Mouse (Mus musculus): Measurements from ENCODE around the gene Kpna2. TPM values are rescaled to one million over a fixed set of nuclear protein-coding genes. Genes with fewer than 3 reads are reported as not detected.

The Kpna2 gene
- total RNA-seq, 1 experiment, result 245 TPM

GRCm38 (mm10) chr11:107031635-107032034 lies 32.3 kb upstream of the Kpna2 start:
- Histone ChIP-seq H3K9me3 (ENCODE audit: control insufficient read depth, insufficient read depth, low read depth, low read length) (no peaks in the 10 kb centered on the region), H3K4me1 (ENCODE audit: control insufficient read depth in 2 of 2, insufficient read depth in 2 of 2, low read length in 2 of 2, poor library complexity in 1 of 2) (peaks cover 14 to 15% of the 10 kb centered on the region in 2 experiments), H3K9ac (ENCODE audit: insufficient read depth, low read depth, low read length, poor library complexity, severe bottlenecking) (no peak overlapping the region), H3K27ac (ENCODE audit: insufficient read depth, low read depth, low read length, poor library complexity, severe bottlenecking) (no peak overlapping the region), H3K4me3 (ENCODE audit: insufficient read depth in 1 of 2, low read depth in 1 of 2, low read length in 2 of 2, poor library complexity in 1 of 2, severe bottlenecking in 1 of 2) (no peak overlapping the region), H3K36me3 (ENCODE audit: control insufficient read depth, insufficient read depth, low read length, poor library complexity, severe bottlenecking) (no peaks in the 10 kb centered on the region; the same call in 1 of the 2 replicates)
- in situ Hi-C loops (cut with MboI; ENCODE audit: low sequenced_read_pairs in 2 of 2, unreplicated experiment in 2 of 2), result no loop called here
- DNase-seq (ENCODE audit: low read depth, low spot score), result no peak
- no peak for TF ChIP-seq MAFK (IDR thresholded peaks at IDR 0.05; ENCODE audit: insufficient read depth, low read depth, low read length)

GRCm38 (mm10) chr11:107029536-107029935 lies 30.2 kb upstream of the Kpna2 start:
- in situ Hi-C loops (cut with MboI; ENCODE audit: low sequenced_read_pairs in 2 of 2, unreplicated experiment in 2 of 2), result no loop called here
- no peak overlapping the region for H3K4me3 ChIP-seq (ENCODE audit: insufficient read depth in 1 of 2, low read depth in 1 of 2, low read length in 2 of 2, poor library complexity in 1 of 2, severe bottlenecking in 1 of 2)
- H3K4me1 ChIP-seq (ENCODE audit: control insufficient read depth in 2 of 2, insufficient read depth in 2 of 2, low read length in 2 of 2, poor library complexity in 1 of 2), result peaks cover 18 to 24% of the 10 kb centered on the region in 2 experiments

GRCm38 (mm10) chr11:107028754-107029153 lies 29.4 kb upstream of the Kpna2 start:
- TF ChIP-seq ZNF384 (IDR thresholded peaks at IDR 0.05; ENCODE audit: low read depth, low read length), result no peak
- no peak for TF ChIP-seq MAFK (IDR thresholded peaks at IDR 0.05; ENCODE audit: insufficient read depth, low read depth, low read length)
- no peak for TF ChIP-seq HCFC1 (IDR thresholded peaks at IDR 0.05; ENCODE audit: borderline replicate concordance, insufficient read depth, low read length)
- TF ChIP-seq CHD2 (IDR thresholded peaks at IDR 0.05; ENCODE audit: low read depth, low read length), result no peak
- TF ChIP-seq ZC3H11A (IDR thresholded peaks at IDR 0.05; ENCODE audit: borderline replicate concordance, low read depth, low read length), result no peak
- in situ Hi-C loops (cut with MboI; ENCODE audit: low sequenced_read_pairs in 2 of 2, unreplicated experiment in 2 of 2), result no loop called here
- DNase-seq (ENCODE audit: low read depth, low spot score), result no peak
- H3K27ac ChIP-seq (ENCODE audit: insufficient read depth, low read depth, low read length, poor library complexity, severe bottlenecking), result no peak overlapping the region
- H3K9ac ChIP-seq (ENCODE audit: insufficient read depth, low read depth, low read length, poor library complexity, severe bottlenecking), result peak overlapping the region; percentile 69; the same call in 1 of the 2 replicates
- peak overlapping the region; percentile 83 to 85 for H3K4me3 ChIP-seq (ENCODE audit: insufficient read depth in 1 of 2, low read depth in 1 of 2, low read length in 2 of 2, poor library complexity in 1 of 2, severe bottlenecking in 1 of 2)
- H3K4me1 ChIP-seq (ENCODE audit: control insufficient read depth in 2 of 2, insufficient read depth in 2 of 2, low read length in 2 of 2, poor library complexity in 1 of 2), result peaks cover 18 to 24% of the 10 kb centered on the region in 2 experiments
- no peaks in the 10 kb centered on the region for H3K9me3 ChIP-seq (ENCODE audit: control insufficient read depth, insufficient read depth, low read depth, low read length)
- H3K36me3 ChIP-seq (ENCODE audit: control insufficient read depth, insufficient read depth, low read length, poor library complexity, severe bottlenecking), result no peaks in the 10 kb centered on the region

More at GRCm38 (mm10) chr11:107029536-107029935, 30.2 kb upstream of the Kpna2 start:
- no peak for TF ChIP-seq HCFC1 (IDR thresholded peaks at IDR 0.05; ENCODE audit: borderline replicate concordance, insufficient read depth, low read length)
- TF ChIP-seq MAFK (IDR thresholded peaks at IDR 0.05; ENCODE audit: insufficient read depth, low read depth, low read length), result no peak
- no peak for TF ChIP-seq CHD2 (IDR thresholded peaks at IDR 0.05; ENCODE audit: low read depth, low read length)
- TF ChIP-seq ZC3H11A (IDR thresholded peaks at IDR 0.05; ENCODE audit: borderline replicate concordance, low read depth, low read length), result no peak
- TF ChIP-seq ZNF384 (IDR thresholded peaks at IDR 0.05; ENCODE audit: low read depth, low read length), result no peak
- H3K9ac ChIP-seq (ENCODE audit: insufficient read depth, low read depth, low read length, poor library complexity, severe bottlenecking), result no peak overlapping the region
- H3K36me3 ChIP-seq (ENCODE audit: control insufficient read depth, insufficient read depth, low read length, poor library complexity, severe bottlenecking), result no peaks in the 10 kb centered on the region
- H3K9me3 ChIP-seq (ENCODE audit: control insufficient read depth, insufficient read depth, low read depth, low read length), result no peaks in the 10 kb centered on the region
- H3K27ac ChIP-seq (ENCODE audit: insufficient read depth, low read depth, low read length, poor library complexity, severe bottlenecking), result no peak overlapping the region
- no peak for DNase-seq (ENCODE audit: low read depth, low spot score)

- Histone ChIP-seq H3K9me3 (ENCODE audit: control insufficient read depth, insufficient read depth, low read depth, low read length) (no peaks in the 10 kb centered on the region), H3K4me1 (ENCODE audit: control insufficient read depth in 2 of 2, insufficient read depth in 2 of 2, low read length in 2 of 2, poor library complexity in 1 of 2) (peaks cover 18 to 24% of the 10 kb centered on the region in 2 experiments), H3K27ac (ENCODE audit: insufficient read depth, low read depth, low read length, poor library complexity, severe bottlenecking) (no peak overlapping the region), H3K9ac (ENCODE audit: insufficient read depth, low read depth, low read length, poor library complexity, severe bottlenecking) (peak overlapping the region; percentile 69), H3K36me3 (ENCODE audit: control insufficient read depth, insufficient read depth, low read length, poor library complexity, severe bottlenecking) (no peaks in the 10 kb centered on the region), H3K4me3 (ENCODE audit: insufficient read depth in 1 of 2, low read depth in 1 of 2, low read length in 2 of 2, poor library complexity in 1 of 2, severe bottlenecking in 1 of 2) (peak overlapping the region; percentile 83 to 85)
- TF ChIP-seq ZNF384 (IDR thresholded peaks at IDR 0.05; ENCODE audit: low read depth, low read length), result no peak
- TF ChIP-seq CHD2 (IDR thresholded peaks at IDR 0.05; ENCODE audit: low read depth, low read length), result no peak
- no peak for TF ChIP-seq MAFK (IDR thresholded peaks at IDR 0.05; ENCODE audit: insufficient read depth, low read depth, low read length)
- no peak for TF ChIP-seq ZC3H11A (IDR thresholded peaks at IDR 0.05; ENCODE audit: borderline replicate concordance, low read depth, low read length)
- TF ChIP-seq HCFC1 (IDR thresholded peaks at IDR 0.05; ENCODE audit: borderline replicate concordance, insufficient read depth, low read length), result no peak
- no peak for DNase-seq (ENCODE audit: low read depth, low spot score)
- in situ Hi-C loops (cut with MboI; ENCODE audit: low sequenced_read_pairs in 2 of 2, unreplicated experiment in 2 of 2), result no loop called here
Measured at GRCm38 (mm10) chr11:107028275-107028618, 28.9 kb upstream of the Kpna2 start.

Measured in ES-E14 (cell line).